Mouse (Mus musculus): ENCODE data around the gene Metap1.

GRCm38 (mm10) chr3:138531479-138532181 is 42.3 kb upstream of the Metap1 start:
- no peak for TF ChIP-seq CTCF (IDR thresholded peaks at IDR 0.05; ENCODE audit: extremely low read depth, insufficient read depth, low read length)
- TF ChIP-seq POLR2A (IDR thresholded peaks at IDR 0.05; ENCODE audit: extremely low read depth, insufficient read depth, low read length) = no peak

Data from cortical plate, adult 2 months (tissue).